Mouse (Mus musculus): ENCODE measurements around the gene Senp1. TPM values are rescaled to one million over a fixed set of nuclear protein-coding genes. Genes with fewer than 3 reads are reported as not detected.

Senp1 gene
- polyA plus RNA-seq, 1 experiment from 2014 or later = 23.3 TPM

DNA sequence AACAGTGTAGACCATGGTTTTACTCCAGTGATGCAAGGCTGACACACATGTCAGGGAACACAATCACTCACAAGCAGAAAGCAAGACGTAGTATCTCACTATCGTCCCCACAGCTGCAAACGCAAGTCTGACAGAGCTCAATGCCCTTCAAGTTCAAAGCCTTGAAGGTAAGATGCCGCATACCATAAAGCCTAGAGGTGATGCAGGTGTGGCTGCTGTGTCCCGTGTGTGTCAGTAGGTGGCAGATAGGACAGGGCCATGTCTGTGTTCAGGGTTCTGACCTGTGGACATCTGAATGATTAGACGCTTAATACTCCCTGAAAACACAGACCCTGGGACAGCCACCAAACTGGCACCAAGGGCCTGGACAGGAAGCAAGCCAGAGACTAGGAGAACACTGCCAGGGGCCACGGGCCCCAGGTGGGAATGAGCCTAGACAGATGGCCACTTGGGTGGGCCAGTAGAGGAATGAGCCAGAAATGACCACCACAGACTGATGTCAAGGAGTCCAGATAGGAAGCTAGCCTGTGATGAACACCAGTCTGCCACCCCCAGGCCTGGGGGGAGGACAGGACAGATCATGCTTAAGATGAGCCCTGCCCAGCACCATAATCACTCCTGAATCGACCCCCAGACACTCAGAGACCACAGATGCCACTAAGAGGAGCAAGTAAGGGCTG is 23.8 kb downstream of the Senp1 start:
- H3K4me2 ChIP-seq = no peak overlapping the region
- H3K4me1 ChIP-seq (replicated peaks) = no peaks in the 10 kb centered on the region
- no peak for ATAC-seq (ENCODE audit: low FRiP score)
- no peak overlapping the region for H3K27ac ChIP-seq
- no peak overlapping the region for H3K4me3 ChIP-seq
- no peak overlapping the region for H3K9ac ChIP-seq
- 94% methylated on average over 8 of the region's 8 CpGs for WGBS
- H3K9me3 ChIP-seq = no peaks in the 10 kb centered on the region
- H3K36me3 ChIP-seq = peaks cover 58% of the 10 kb centered on the region
- no peaks in the 10 kb centered on the region for H3K27me3 ChIP-seq

DNA sequence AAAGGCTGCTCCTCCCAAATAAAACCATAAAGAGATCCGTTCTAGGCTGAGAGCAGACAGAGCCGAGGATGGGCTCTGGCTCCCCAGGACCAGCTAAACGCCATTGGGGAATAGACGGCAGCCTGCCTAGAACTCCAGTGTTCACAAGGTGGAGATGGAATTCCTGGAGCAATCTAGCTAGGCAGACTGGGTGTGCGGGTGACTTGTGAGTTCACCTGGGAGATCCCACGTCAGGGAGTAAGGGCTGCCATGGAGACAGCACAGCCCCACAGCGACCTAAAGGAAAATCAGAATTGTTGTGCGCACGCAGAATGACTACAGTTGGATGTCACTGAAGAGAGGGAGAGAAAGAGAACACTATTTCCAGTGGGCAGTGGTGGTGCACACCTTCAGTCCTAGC is 25.0 kb downstream of the Senp1 start:
- H3K4me3 ChIP-seq = no peak overlapping the region
- no peak overlapping the region for H3K4me2 ChIP-seq
- peaks cover 63% of the 10 kb centered on the region for H3K36me3 ChIP-seq
- no peaks in the 10 kb centered on the region for H3K9me3 ChIP-seq
- 90% methylated on average over 9 of the region's 9 CpGs for WGBS
- no peak overlapping the region for H3K9ac ChIP-seq
- no peaks in the 10 kb centered on the region for H3K4me1 ChIP-seq (replicated peaks)
- no peaks in the 10 kb centered on the region for H3K27me3 ChIP-seq
- no peak overlapping the region for H3K27ac ChIP-seq
- no peak for ATAC-seq (ENCODE audit: low FRiP score)

DNA sequence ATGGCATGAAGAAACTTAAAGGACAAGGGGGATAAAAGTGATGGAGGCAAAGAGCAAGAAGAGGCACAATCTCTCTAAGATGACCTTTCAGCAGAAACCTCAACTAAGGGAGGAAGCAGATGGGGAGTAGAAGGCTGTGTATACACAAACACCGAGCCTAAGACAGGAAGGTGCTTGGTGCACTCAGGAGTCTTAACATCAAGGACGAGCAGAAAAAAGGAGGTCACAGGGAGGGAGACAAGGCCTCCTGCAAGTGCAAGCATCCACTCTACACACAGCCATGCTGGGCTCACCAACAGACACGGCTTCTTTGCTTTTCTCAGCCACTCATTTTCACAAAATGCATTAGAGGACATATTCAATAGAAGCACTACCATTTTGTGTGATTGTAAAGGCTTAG is 26.1 kb downstream of the Senp1 start:
- Histone ChIP-seq H3K4me2 (no peak overlapping the region), H3K9me3 (no peaks in the 10 kb centered on the region), H3K9ac (no peak overlapping the region), H3K4me1 (replicated peaks) (no peaks in the 10 kb centered on the region), H3K4me3 (no peak overlapping the region), H3K36me3 (peaks cover 70% of the 10 kb centered on the region), H3K27me3 (no peaks in the 10 kb centered on the region), H3K27ac (no peak overlapping the region)
- ATAC-seq (ENCODE audit: low FRiP score) = no peak
- WGBS = 73% methylated on average over 3 of the region's 3 CpGs

DNA sequence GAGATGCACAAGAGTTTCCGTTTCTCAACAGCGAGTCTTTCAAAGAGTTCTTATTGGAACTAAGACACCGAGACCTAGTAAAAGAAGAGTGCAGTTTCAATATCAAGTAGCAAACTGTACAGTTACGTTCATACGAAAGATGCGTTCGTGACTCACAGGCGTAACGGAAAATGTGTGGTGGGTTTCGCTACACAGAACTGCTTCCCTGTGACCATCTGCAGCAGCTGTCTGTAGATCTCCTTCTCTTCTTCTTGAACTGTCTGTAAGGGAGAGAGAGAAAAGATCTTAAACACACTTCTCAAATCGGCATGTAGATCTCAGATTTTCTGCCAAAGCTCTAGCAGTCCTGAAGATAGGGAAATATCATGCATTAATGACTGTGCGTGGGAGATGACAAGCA is 26.9 kb downstream of the Senp1 start:
- no peak for ATAC-seq (ENCODE audit: low FRiP score)
- no peaks in the 10 kb centered on the region for H3K27me3 ChIP-seq
- H3K4me2 ChIP-seq = no peak overlapping the region
- WGBS = 97% methylated on average over 12 of the region's 12 CpGs
- no peak overlapping the region for H3K27ac ChIP-seq
- H3K36me3 ChIP-seq = peaks cover 72% of the 10 kb centered on the region
- H3K4me1 ChIP-seq (replicated peaks) = no peaks in the 10 kb centered on the region
- H3K9ac ChIP-seq = no peak overlapping the region
- H3K4me3 ChIP-seq = no peak overlapping the region
- H3K9me3 ChIP-seq = no peaks in the 10 kb centered on the region

DNA sequence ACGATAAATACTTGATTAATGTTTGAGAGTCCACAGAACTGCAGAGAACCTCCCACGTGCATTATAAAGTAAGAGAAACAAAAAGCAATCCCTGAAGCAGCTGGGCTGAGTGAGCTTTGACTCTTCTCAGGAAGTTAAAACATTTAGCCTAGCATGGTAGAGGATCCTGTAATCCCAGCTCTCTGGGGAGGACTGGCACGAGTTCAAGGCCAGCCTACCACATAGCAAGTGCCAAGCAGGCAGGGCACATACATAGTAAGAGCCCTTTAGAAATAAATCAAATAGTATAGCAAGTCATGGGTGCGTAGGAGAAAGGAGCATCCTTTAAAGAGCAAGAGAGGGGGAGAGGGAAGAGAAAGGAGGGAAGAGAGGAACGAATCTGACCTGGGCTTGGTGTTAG is 27.7 kb downstream of the Senp1 start:
- H3K4me3 ChIP-seq = no peak overlapping the region
- no peak overlapping the region for H3K27ac ChIP-seq
- H3K27me3 ChIP-seq = no peaks in the 10 kb centered on the region
- no peak for ATAC-seq (ENCODE audit: low FRiP score)
- H3K9ac ChIP-seq = no peak overlapping the region
- H3K9me3 ChIP-seq = no peaks in the 10 kb centered on the region
- no peaks in the 10 kb centered on the region for H3K4me1 ChIP-seq (replicated peaks)
- WGBS = 93% methylated on average over 5 of the region's 5 CpGs
- no peak overlapping the region for H3K4me2 ChIP-seq
- H3K36me3 ChIP-seq = peaks cover 77% of the 10 kb centered on the region

DNA sequence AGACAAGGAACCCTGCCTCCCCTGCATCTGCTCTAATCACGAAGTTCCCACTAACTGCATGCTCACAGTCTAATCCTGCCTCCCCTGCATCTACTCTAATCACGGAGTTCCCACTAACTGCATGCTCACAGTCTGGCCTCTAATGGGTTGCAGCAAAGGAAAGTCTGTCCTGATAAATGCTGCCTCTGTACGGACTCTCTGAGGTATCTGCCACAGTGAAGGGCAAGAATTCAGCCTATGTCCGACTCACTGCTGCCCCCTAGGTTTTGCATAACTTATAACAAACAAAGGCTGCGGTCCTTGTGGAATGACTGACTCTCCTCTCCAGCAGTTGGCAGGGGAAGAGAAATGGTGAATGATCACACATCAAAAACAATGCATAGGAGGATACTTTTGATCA is 38.3 kb downstream of the Senp1 start:
- no peak for ATAC-seq (ENCODE audit: low FRiP score)

DNA sequence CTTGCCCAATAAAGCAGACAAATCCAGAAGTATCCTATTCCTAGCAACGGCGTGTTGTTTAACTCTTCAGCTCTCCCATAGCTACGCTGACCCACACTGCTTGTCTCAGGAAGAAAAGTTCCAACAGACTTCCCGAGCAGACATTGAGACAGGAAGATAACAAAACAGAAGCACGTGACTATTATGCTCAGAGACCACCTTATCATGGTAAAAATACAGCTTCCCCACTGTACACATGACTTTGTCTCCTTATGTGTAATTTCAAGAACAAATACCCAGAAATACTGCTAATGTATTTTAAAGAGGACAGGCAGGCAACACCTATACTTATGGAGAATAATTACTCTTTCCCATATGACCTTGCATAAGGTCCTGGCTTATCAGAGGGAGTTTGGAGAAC is 41.9 kb downstream of the Senp1 start:
- Histone ChIP-seq H3K4me1 (replicated peaks) (no peaks in the 10 kb centered on the region), H3K27me3 (no peaks in the 10 kb centered on the region), H3K4me2 (no peak overlapping the region), H3K27ac (no peak overlapping the region), H3K4me3 (no peak overlapping the region), H3K36me3 (peaks cover 68% of the 10 kb centered on the region), H3K9me3 (no peaks in the 10 kb centered on the region), H3K9ac (no peak overlapping the region)
- WGBS = 93% methylated on average over 5 of the region's 5 CpGs
- ATAC-seq (ENCODE audit: low FRiP score) = no peak

More for the DNA sequence above, 38.3 kb downstream of the Senp1 start:
- Histone ChIP-seq H3K27me3 (no peaks in the 10 kb centered on the region), H3K4me3 (no peak overlapping the region), H3K27ac (no peak overlapping the region), H3K9me3 (no peaks in the 10 kb centered on the region), H3K4me2 (no peak overlapping the region), H3K9ac (no peak overlapping the region), H3K36me3 (peaks cover 59% of the 10 kb centered on the region), H3K4me1 (replicated peaks) (no peaks in the 10 kb centered on the region)
- 34% methylated on average over 5 of the region's 5 CpGs for WGBS

DNA sequence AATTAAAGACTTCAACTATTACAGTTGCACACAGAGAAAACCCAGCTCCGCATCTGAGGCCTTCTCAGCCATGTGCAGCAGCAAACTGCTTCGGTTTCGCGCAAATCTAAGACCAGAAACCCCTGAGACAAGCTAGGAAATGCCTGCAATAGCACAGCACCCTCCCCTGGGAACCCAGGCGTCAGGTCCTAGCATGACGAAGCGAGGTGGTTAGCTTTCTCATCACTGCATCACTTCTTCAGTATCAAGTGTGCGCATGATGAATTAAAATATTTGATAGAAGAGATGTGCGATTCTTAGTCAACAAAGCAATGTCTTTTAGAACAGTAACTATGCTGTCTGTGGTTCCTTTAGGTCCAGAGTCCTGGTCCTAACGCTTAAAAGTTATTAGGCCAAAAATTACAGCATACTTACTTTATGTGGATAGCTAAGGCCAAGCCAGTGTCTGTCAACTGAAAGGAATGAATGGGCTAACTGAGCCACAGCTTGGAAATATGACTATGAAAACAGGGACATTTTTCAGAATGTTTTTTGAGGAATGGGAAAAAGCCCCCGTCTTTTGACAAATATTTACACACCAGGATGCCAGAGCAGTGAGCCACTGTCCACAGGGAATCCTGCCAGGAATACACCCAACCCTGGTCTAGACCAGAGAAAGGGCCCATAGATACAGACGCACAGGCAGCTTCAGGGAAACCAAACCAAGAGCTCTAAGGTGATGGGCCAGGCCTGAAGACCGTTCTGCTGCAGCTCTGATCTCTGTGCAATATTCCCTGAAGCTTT is 44.4 kb downstream of the Senp1 start:
- Histone ChIP-seq H3K36me3 (peaks cover 83% of the 10 kb centered on the region), H3K27ac (no peak overlapping the region), H3K4me2 (no peak overlapping the region), H3K9me3 (0 out of 2 replicates have a peak, but pooled peaks cover 5% of the 10 kb centered on the region), H3K4me3 (no peak overlapping the region), H3K27me3 (no peaks in the 10 kb centered on the region), H3K4me1 (replicated peaks) (no peaks in the 10 kb centered on the region), H3K9ac (no peak overlapping the region)
- no peak for ATAC-seq (ENCODE audit: low FRiP score)
- WGBS = 89% methylated on average over 13 of the region's 13 CpGs

DNA sequence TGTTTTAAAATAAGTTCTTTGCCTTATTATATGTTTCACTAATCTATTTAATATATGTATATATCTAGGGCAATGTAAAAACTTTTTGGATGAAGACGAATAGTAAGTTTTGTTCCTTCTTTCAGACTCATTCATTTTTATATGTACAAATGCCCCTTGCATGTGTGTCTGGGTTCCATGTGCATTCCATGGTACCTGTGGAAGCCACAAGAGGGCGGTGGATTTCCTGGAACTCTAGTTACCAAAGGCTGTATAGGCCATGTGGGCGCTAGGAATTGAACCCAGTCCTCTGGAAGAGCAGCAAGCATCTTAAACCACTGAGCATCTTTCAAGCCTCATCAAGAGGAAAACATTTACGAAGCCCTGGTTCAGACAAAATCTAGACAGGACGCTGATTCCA is 49.2 kb downstream of the Senp1 start:
- Histone ChIP-seq H3K9me3 (0 out of 2 replicates have a peak, but pooled peaks cover 5% of the 10 kb centered on the region), H3K4me2 (no peak overlapping the region), H3K4me1 (replicated peaks) (no peaks in the 10 kb centered on the region), H3K27me3 (no peaks in the 10 kb centered on the region), H3K9ac (no peak overlapping the region), H3K4me3 (no peak overlapping the region), H3K27ac (no peak overlapping the region), H3K36me3 (peaks cover 91% of the 10 kb centered on the region)
- WGBS = 94% methylated on average over 5 of the region's 5 CpGs
- no peak for ATAC-seq (ENCODE audit: low FRiP score)

DNA sequence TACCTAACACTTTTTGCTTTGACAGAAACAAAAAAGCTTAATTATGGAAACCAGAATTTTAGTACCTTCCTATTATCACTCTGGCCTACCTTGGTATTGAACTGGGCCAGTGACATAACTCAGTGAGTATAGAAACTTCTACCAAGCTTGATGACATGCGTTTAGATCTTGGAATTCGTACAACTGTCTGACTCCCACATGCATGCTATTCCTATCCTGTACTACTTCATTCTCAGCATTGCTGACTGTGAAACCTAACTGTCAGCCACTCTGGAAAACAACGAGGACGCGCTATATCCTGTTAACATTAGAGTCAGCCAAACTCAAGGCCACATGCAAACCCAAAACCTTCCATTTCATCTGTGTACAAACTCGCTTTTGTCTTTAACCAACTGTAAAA is 49.6 kb downstream of the Senp1 start:
- Histone ChIP-seq H3K27me3 (no peaks in the 10 kb centered on the region), H3K4me3 (no peak overlapping the region), H3K4me2 (no peak overlapping the region), H3K9ac (no peak overlapping the region), H3K27ac (no peak overlapping the region), H3K4me1 (replicated peaks) (no peaks in the 10 kb centered on the region), H3K9me3 (0 out of 2 replicates have a peak, but pooled peaks cover 5% of the 10 kb centered on the region), H3K36me3 (peaks cover 91% of the 10 kb centered on the region)
- WGBS = 97% methylated on average over 6 of the region's 6 CpGs
- ATAC-seq (ENCODE audit: low FRiP score) = no peak

DNA sequence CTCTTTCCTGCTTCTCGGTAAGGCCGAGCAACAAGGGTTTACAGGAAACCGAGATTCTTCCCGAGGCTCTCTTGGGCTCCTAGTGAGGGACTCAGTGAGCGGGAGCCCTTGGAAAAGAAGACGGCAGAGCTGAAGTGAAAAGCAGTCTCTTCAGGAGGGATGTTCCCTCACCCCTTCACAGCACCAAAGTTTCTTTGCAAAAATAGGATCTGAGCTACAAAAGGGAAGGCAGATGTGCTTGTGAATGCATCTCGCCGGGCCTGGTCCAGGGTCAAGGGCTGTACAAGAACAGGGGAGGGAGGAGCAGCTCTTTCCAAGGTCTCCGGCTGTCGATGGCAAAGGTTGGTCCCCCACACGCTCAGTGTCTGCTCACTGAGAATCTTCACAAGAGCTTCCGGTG is 51.0 kb downstream of the Senp1 start:
- 0 out of 2 replicates have a peak, but pooled peaks cover 5% of the 10 kb centered on the region for H3K9me3 ChIP-seq
- 91% methylated on average over 12 of the region's 12 CpGs for WGBS
- H3K36me3 ChIP-seq = peaks cover 91% of the 10 kb centered on the region
- no peak for ATAC-seq (ENCODE audit: low FRiP score)
- H3K4me3 ChIP-seq = no peak overlapping the region
- no peaks in the 10 kb centered on the region for H3K27me3 ChIP-seq
- H3K9ac ChIP-seq = no peak overlapping the region
- H3K4me2 ChIP-seq = no peak overlapping the region
- H3K27ac ChIP-seq = no peak overlapping the region
- H3K4me1 ChIP-seq (replicated peaks) = no peaks in the 10 kb centered on the region

DNA sequence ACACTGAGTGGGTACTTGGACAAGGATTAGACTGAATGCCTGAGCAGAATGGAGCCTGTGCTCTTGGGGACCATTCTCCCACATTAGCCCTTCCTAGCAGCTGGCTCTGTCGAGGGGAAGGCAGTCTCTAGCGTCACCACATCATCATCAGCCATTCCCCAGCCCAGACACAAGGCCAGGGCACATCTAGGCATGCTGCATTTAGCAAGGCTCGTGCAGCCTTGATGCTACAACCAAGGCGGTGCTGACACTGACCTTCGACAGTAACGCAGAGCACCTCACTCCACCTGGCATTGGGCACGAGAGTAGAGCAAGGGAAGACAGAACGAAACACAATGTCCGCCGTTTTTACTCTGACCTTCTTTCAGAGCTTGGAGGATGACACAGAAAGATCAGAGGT is 53.9 kb downstream of the Senp1 start:
- no peak for ATAC-seq (ENCODE audit: low FRiP score)
- peaks cover 82% of the 10 kb centered on the region for H3K36me3 ChIP-seq
- peaks cover 3% of the 10 kb centered on the region; the same call in 1 of the 2 replicates for H3K9me3 ChIP-seq
- H3K4me1 ChIP-seq (replicated peaks) = peaks cover 10% of the 10 kb centered on the region
- no peak overlapping the region for H3K27ac ChIP-seq
- no peak overlapping the region for H3K4me2 ChIP-seq
- no peaks in the 10 kb centered on the region for H3K27me3 ChIP-seq
- WGBS = 90% methylated on average over 10 of the region's 10 CpGs
- no peak overlapping the region for H3K9ac ChIP-seq
- no peak overlapping the region for H3K4me3 ChIP-seq

DNA sequence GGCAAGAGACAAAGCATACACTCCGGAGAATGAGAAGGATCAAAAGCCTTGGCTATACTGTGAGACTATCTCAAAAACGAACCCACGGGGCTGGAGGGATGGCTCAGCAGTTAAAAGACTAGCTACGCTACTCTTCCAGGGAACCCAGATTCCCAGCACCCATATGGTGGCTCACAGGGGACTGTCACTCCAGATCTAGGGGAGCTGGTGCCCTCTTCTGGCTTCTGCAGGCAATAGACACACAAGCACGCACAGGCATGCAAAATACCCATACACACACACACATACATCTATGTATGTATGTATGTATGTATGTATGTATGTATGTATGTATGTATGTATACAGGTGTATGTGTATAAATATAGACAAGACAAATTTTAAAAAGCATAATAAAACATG is 57.0 kb downstream of the Senp1 start:
- H3K9me3 ChIP-seq = no peaks in the 10 kb centered on the region; the same call in 1 of the 2 replicates
- 93% methylated on average over 5 of the region's 5 CpGs for WGBS
- no peak overlapping the region for H3K27ac ChIP-seq
- H3K36me3 ChIP-seq = peaks cover 55% of the 10 kb centered on the region
- H3K4me3 ChIP-seq = no peak overlapping the region
- ATAC-seq (ENCODE audit: low FRiP score) = no peak
- no peak overlapping the region for H3K9ac ChIP-seq
- H3K27me3 ChIP-seq = no peaks in the 10 kb centered on the region
- H3K4me1 ChIP-seq (replicated peaks) = peaks cover 12% of the 10 kb centered on the region
- no peak overlapping the region for H3K4me2 ChIP-seq

All from hindbrain, embryonic 13.5 days (tissue).